In the genomic region with DNA sequence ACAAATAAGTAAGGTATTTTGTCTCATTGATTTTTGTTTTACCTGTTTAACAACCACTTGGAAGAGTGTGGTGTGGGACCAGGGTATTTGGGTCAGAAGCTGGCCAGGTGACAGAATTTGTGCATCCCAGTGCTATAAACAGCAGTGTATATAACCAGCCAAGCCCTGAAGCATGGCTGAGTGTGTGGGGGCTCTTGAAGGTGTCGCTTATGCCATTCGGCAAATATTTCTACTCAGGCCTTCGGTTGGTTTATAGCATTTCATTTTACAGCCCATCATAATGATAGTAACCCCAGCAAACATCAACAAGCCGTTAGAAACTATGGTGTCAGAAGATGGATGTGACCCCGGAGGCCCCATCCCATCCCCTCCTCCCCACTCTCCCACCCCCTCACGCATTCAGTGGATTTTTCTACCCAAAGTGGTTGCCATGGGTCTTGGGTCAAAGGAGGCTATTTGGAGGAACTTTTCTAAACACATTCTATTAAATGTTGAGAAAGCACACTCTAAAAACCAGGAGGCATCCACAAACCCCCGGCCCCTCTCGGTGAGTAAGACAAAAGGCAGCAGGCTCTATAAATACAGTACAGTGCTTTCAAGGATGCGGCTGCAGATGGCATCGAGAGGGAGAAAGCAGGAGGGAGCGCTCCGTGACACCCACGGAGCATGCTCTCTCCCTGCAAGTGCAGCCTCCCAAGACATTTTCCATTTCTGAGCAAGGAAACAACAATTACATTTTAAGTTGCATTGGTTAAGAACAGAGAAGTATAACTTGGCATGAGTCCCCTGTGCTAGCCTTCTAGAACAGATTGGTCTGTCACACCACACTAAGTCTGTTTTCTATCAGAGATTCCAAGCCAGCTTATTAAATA, we compare ENCODE assay signal across 16 mouse cellular contexts.
DNase-seq lines count a peak whose midpoint lies in the region; ATAC-seq and TF ChIP-seq lines count a peak whose summit lies in the region.
"Had no signal": no experiment of that assay in that cellular context is flagged by ENCODE, and none has a peak within 500 bp of the region (broad histone marks: within the 10 kb centered on the region; RNA-seq: fewer than 3 reads in every experiment).

No protein-coding gene starts in this region.

- TF ChIP-seq CTCF in kidney, adult 2 months (conservative IDR thresholded peaks at IDR 0.05; ENCODE audit: insufficient read depth, insufficient read length, low read depth, low read length) = no peak
- no peak for TF ChIP-seq CTCF in olfactory bulb, adult 2 months (IDR thresholded peaks at IDR 0.05; ENCODE audit: insufficient read depth, low read depth, low read length)

- no peaks in the 10 kb centered on the region for H3K9me3 ChIP-seq in kidney, embryonic 15.5 days (replicated peaks)
- no peaks in the 10 kb centered on the region for H3K9me3 ChIP-seq in heart, embryonic 12.5 days (replicated peaks)
- H3K9me3 ChIP-seq: embryonic facial prominence, embryonic 15.5 days; heart, embryonic 15.5 days; limb, embryonic 13.5 days had no signal

- TF ChIP-seq POLR2A in kidney, adult 2 months (IDR thresholded peaks at IDR 0.05; ENCODE audit: low read depth, low read length) = no peak
- no peak for TF ChIP-seq POLR2A in olfactory bulb, adult 2 months (IDR thresholded peaks at IDR 0.05; ENCODE audit: insufficient read depth, low read depth, low read length)

- no peak overlapping the region for H3K4me2 ChIP-seq in kidney, embryonic 15.5 days
- no peak overlapping the region for H3K4me2 ChIP-seq in heart, embryonic 12.5 days
- H3K4me2 ChIP-seq: embryonic facial prominence, embryonic 15.5 days; heart, embryonic 15.5 days; limb, embryonic 13.5 days had no signal

- WGBS in kidney, embryonic 15.5 days = 66% methylated on average over 13 of the region's 13 CpGs
- 82% methylated on average over 13 of the region's 13 CpGs for WGBS in kidney, adult 2 months
- WGBS in olfactory bulb, adult 2 months = 43% methylated on average over 13 of the region's 13 CpGs
- WGBS in heart, embryonic 12.5 days = 73% methylated on average over 13 of the region's 13 CpGs

- H3K4me1 ChIP-seq in kidney, embryonic 15.5 days = peaks cover 20% of the 10 kb centered on the region
- H3K4me1 ChIP-seq in kidney, adult 2 months (ENCODE audit: control insufficient read depth, insufficient read depth, low read length) = no peaks in the 10 kb centered on the region
- peaks cover 15% of the 10 kb centered on the region for H3K4me1 ChIP-seq in olfactory bulb, adult 2 months (ENCODE audit: control insufficient read depth, insufficient read depth, low read length)
- H3K4me1 ChIP-seq in heart, embryonic 12.5 days (replicated peaks) = peaks cover 9% of the 10 kb centered on the region

- intact Hi-C loops in left cerebral cortex, postnatal 14 days (cut with DNase I) = no loop called here

- no peaks in the 10 kb centered on the region for H3K27me3 ChIP-seq in kidney, embryonic 15.5 days
- H3K27me3 ChIP-seq in kidney, adult 2 months (replicated peaks; ENCODE audit: control insufficient read depth, insufficient read depth, low read length) = no peaks in the 10 kb centered on the region
- H3K27me3 ChIP-seq in heart, embryonic 12.5 days (replicated peaks) = no peaks in the 10 kb centered on the region
- H3K27me3 ChIP-seq: embryonic facial prominence, embryonic 15.5 days; heart, embryonic 15.5 days; Patski had no signal

- H3K9ac ChIP-seq in kidney, embryonic 15.5 days = no peak overlapping the region
- no peak overlapping the region for H3K9ac ChIP-seq in heart, embryonic 12.5 days
- H3K9ac ChIP-seq: embryonic facial prominence, embryonic 15.5 days; heart, embryonic 15.5 days; limb, embryonic 13.5 days had no signal

- no peak for ATAC-seq in kidney, embryonic 15.5 days (replicated peaks; ENCODE audit: low FRiP score)
- ATAC-seq in heart, embryonic 12.5 days (ENCODE audit: insufficient number of reproducible peaks, low FRiP score) = no peak
- ATAC-seq: CD4-positive, CD25-positive, alpha-beta regulatory T cell, adult 4 months; Patski had no signal

- H3K27ac ChIP-seq in kidney, embryonic 15.5 days = peak overlapping the region; percentile 52; the same call in 1 of the 2 replicates
- H3K27ac ChIP-seq in kidney, adult 2 months (ENCODE audit: insufficient read depth, low read depth, low read length) = no peak overlapping the region
- H3K27ac ChIP-seq in olfactory bulb, adult 2 months (ENCODE audit: insufficient read depth, low read depth, low read length) = peak overlapping the region; percentile 74; the same call in 1 of the 2 replicates
- H3K27ac ChIP-seq in heart, embryonic 12.5 days (ENCODE audit: poor library complexity, severe bottlenecking) = no peak overlapping the region
- H3K27ac ChIP-seq: limb, embryonic 13.5 days had no signal

- H3K36me3 ChIP-seq in kidney, embryonic 15.5 days = no peaks in the 10 kb centered on the region
- H3K36me3 ChIP-seq in kidney, adult 2 months (ENCODE audit: control insufficient read depth, insufficient read depth, low read length) = no peaks in the 10 kb centered on the region
- H3K36me3 ChIP-seq in heart, embryonic 12.5 days = no peaks in the 10 kb centered on the region
- H3K36me3 ChIP-seq: embryonic facial prominence, embryonic 15.5 days; heart, embryonic 15.5 days; limb, embryonic 13.5 days had no signal

- no peak for DNase-seq in kidney, adult 2 months
- peak; percentile 28 to 55 for DNase-seq in frontal cortex, postnatal 36 days (ENCODE audit: low spot score in 2 of 2)
- peak; percentile 40 to 43 for DNase-seq in left cerebral cortex, postnatal 14 days (ENCODE audit: low spot score in 2 of 2)
- DNase-seq in urinary bladder, postnatal 25 days (ENCODE audit: low spot score) = no peak
- DNase-seq in kidney, postnatal 36 days = no peak
- DNase-seq: adrenal gland, postnatal 14 days; cerebellum, adult 9-10 months; thymus, postnatal 36 days had no signal

- H3K4me3 ChIP-seq in kidney, embryonic 15.5 days (replicated peaks) = no peak overlapping the region
- no peak overlapping the region for H3K4me3 ChIP-seq in kidney, adult 2 months (ENCODE audit: insufficient read depth, low read depth, low read length)
- no peak overlapping the region for H3K4me3 ChIP-seq in olfactory bulb, adult 2 months (ENCODE audit: insufficient read depth, low read depth, low read length)
- H3K4me3 ChIP-seq in heart, embryonic 12.5 days = no peak overlapping the region
- H3K4me3 ChIP-seq: embryonic facial prominence, embryonic 15.5 days; heart, embryonic 15.5 days; limb, embryonic 13.5 days had no signal

Comparison
In these comparisons a context has a peak if more than half of its experiments do, and no peak if none do; other contexts are left out.
1. H3K27ac ChIP-seq: peak in kidney, embryonic 15.5 days (single experiment) and olfactory bulb, adult 2 months (single experiment); none in kidney, adult 2 months (single experiment) and heart, embryonic 12.5 days (single experiment).
2. DNase-seq: peak in frontal cortex, postnatal 36 days (2 of 2) and left cerebral cortex, postnatal 14 days (2 of 2); none in kidney, adult 2 months (single experiment), urinary bladder, postnatal 25 days (single experiment) and kidney, postnatal 36 days (0 of 2).